Mouse (Mus musculus): Measurements from ENCODE around the gene Nr1i2. TPM values are rescaled to one million over a fixed set of nuclear protein-coding genes. Genes with fewer than 3 reads are reported as not detected.

The Nr1i2 gene
- polyA plus RNA-seq, 1 experiment from 2014 or later = 0.13 TPM

- 50% methylated on average over 5 of the region's 5 CpGs for WGBS (ENCODE audit: insufficient replicate concordance)
- H3K27ac ChIP-seq (ENCODE audit: low read depth, low read length) = no peak overlapping the region
- H3K4me1 ChIP-seq (ENCODE audit: control insufficient read depth, insufficient read depth, low read length) = no peaks in the 10 kb centered on the region
- no peaks in the 10 kb centered on the region for H3K9me3 ChIP-seq (replicated peaks; ENCODE audit: control insufficient read depth, low read length)
- H3K4me3 ChIP-seq (ENCODE audit: low read depth, low read length) = no peak overlapping the region
- H3K4me2 ChIP-seq = no peak overlapping the region
- no peaks in the 10 kb centered on the region for H3K27me3 ChIP-seq (ENCODE audit: control insufficient read depth, insufficient read depth, low read length)
- no peak for ATAC-seq (replicated peaks; ENCODE audit: insufficient number of reproducible peaks, low FRiP score, low TSS enrichment)
- no peaks in the 10 kb centered on the region for H3K36me3 ChIP-seq (ENCODE audit: control insufficient read depth, insufficient read depth, low read length)
- H3K9ac ChIP-seq (ENCODE audit: low read depth, low read length) = no peak overlapping the region
Observed at GRCm38 (mm10) chr16:38295349-38295930, 816 bp upstream of the Nr1i2 start.

DNA sequence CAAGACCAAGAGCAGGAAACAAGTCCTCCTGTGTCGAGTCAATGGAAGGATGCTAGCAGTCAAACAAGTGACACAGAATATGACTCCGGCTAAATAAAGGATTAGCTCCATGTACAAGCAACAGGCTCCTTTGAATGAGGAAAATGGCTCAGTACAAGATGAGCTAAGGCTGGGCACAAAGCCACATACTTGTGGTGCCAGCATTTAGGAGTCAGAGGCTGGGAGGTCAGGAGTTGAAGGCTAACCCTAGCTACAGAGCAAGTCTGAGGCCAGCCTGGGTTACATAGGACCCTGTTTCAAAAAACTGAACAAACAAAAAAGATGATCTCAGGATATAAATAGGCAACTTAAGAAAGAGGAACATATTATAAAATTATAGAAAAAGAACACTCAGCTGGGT, 4.5 kb downstream of the Nr1i2 start:
- Histone ChIP-seq H3K4me1 (ENCODE audit: control insufficient read depth, insufficient read depth, low read length) (no peaks in the 10 kb centered on the region; the same call in 1 of the 2 replicates), H3K4me2 (no peak overlapping the region), H3K9ac (ENCODE audit: low read depth, low read length) (no peak overlapping the region), H3K4me3 (ENCODE audit: low read depth, low read length) (no peak overlapping the region), H3K27me3 (ENCODE audit: control insufficient read depth, insufficient read depth, low read length) (no peaks in the 10 kb centered on the region), H3K9me3 (replicated peaks; ENCODE audit: control insufficient read depth, low read length) (no peaks in the 10 kb centered on the region), H3K27ac (ENCODE audit: low read depth, low read length) (no peak overlapping the region), H3K36me3 (ENCODE audit: control insufficient read depth, insufficient read depth, low read length) (no peaks in the 10 kb centered on the region)
- 64% methylated on average over 2 of the region's 2 CpGs for whole genome bisulfite sequencing (ENCODE audit: insufficient replicate concordance)
- ATAC-seq (replicated peaks; ENCODE audit: insufficient number of reproducible peaks, low FRiP score, low TSS enrichment) = no peak

GRCm38 (mm10) chr16:38288851-38289250, 5.8 kb downstream of the Nr1i2 start:
- Histone ChIP-seq H3K27me3 (ENCODE audit: control insufficient read depth, insufficient read depth, low read length) (no peaks in the 10 kb centered on the region), H3K4me2 (no peak overlapping the region), H3K27ac (ENCODE audit: low read depth, low read length) (no peak overlapping the region), H3K9me3 (replicated peaks; ENCODE audit: control insufficient read depth, low read length) (no peaks in the 10 kb centered on the region), H3K4me1 (ENCODE audit: control insufficient read depth, insufficient read depth, low read length) (no peaks in the 10 kb centered on the region; the same call in 1 of the 2 replicates), H3K9ac (ENCODE audit: low read depth, low read length) (no peak overlapping the region), H3K4me3 (ENCODE audit: low read depth, low read length) (no peak overlapping the region), H3K36me3 (ENCODE audit: control insufficient read depth, insufficient read depth, low read length) (no peaks in the 10 kb centered on the region)
- no peak for ATAC-seq (replicated peaks; ENCODE audit: insufficient number of reproducible peaks, low FRiP score, low TSS enrichment)
- 31% methylated on average over 6 of the region's 6 CpGs for WGBS (ENCODE audit: insufficient replicate concordance)

DNA sequence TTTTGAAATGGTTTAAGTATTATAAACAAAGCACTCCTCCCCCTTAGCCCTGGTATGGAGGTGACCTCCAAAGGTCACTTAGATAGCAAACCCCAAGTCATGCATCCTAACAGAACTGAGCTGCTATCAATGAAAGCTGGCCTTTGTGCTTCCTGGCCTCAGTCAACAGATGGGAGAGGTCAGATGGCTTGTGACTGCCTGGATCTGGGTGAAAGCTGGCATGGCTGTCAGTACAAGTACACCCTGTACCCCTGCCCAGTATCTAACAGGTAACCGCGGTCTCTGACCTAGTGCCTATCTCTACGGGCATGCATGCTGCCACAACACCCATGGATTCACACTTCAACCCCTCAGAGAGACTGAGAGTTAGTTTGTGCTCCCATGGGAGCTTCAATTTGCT, 6.9 kb downstream of the Nr1i2 start:
- Histone ChIP-seq H3K4me1 (ENCODE audit: control insufficient read depth, insufficient read depth, low read length) (no peaks in the 10 kb centered on the region; the same call in 1 of the 2 replicates), H3K4me3 (ENCODE audit: low read depth, low read length) (no peak overlapping the region), H3K4me2 (no peak overlapping the region), H3K9me3 (replicated peaks; ENCODE audit: control insufficient read depth, low read length) (no peaks in the 10 kb centered on the region), H3K27ac (ENCODE audit: low read depth, low read length) (no peak overlapping the region), H3K9ac (ENCODE audit: low read depth, low read length) (no peak overlapping the region), H3K36me3 (ENCODE audit: control insufficient read depth, insufficient read depth, low read length) (no peaks in the 10 kb centered on the region), H3K27me3 (ENCODE audit: control insufficient read depth, insufficient read depth, low read length) (no peaks in the 10 kb centered on the region)
- WGBS (ENCODE audit: insufficient replicate concordance) = 67% methylated on average over 3 of the region's 3 CpGs
- ATAC-seq (replicated peaks; ENCODE audit: insufficient number of reproducible peaks, low FRiP score, low TSS enrichment) = no peak

GRCm38 (mm10) chr16:38287357-38287756, 7.3 kb downstream of the Nr1i2 start:
- no peaks in the 10 kb centered on the region for H3K27me3 ChIP-seq (ENCODE audit: control insufficient read depth, insufficient read depth, low read length)
- H3K4me3 ChIP-seq (ENCODE audit: low read depth, low read length) = no peak overlapping the region
- no peaks in the 10 kb centered on the region; the same call in 1 of the 2 replicates for H3K4me1 ChIP-seq (ENCODE audit: control insufficient read depth, insufficient read depth, low read length)
- H3K9ac ChIP-seq (ENCODE audit: low read depth, low read length) = no peak overlapping the region
- no peak for ATAC-seq (replicated peaks; ENCODE audit: insufficient number of reproducible peaks, low FRiP score, low TSS enrichment)
- H3K27ac ChIP-seq (ENCODE audit: low read depth, low read length) = no peak overlapping the region
- H3K9me3 ChIP-seq (replicated peaks; ENCODE audit: control insufficient read depth, low read length) = no peaks in the 10 kb centered on the region
- WGBS (ENCODE audit: insufficient replicate concordance) = 68% methylated on average over 6 of the region's 6 CpGs
- no peak overlapping the region for H3K4me2 ChIP-seq
- H3K36me3 ChIP-seq (ENCODE audit: control insufficient read depth, insufficient read depth, low read length) = no peaks in the 10 kb centered on the region

DNA sequence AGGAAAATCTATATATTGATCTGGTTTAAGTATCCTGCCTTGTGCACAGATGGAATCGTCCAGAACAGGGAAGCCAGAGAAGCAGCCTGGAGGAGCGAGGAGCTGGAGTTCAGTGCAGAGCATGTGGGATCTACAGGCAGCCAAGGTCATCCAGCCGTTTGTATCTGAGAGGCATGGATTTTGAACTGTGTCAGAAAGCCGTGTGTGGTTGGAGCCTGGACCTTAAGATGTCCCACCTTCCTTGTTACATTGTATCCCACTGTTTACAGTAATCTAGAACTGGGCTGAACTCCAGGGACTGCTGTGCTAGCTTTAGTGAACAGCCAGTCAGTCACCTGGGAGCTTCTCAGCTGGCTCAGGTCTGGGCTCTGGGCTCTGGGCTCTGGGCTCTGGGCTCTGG, 8.1 kb downstream of the Nr1i2 start:
- no peak for ATAC-seq (replicated peaks; ENCODE audit: insufficient number of reproducible peaks, low FRiP score, low TSS enrichment)
- Histone ChIP-seq H3K4me2 (no peak overlapping the region), H3K9me3 (replicated peaks; ENCODE audit: control insufficient read depth, low read length) (no peaks in the 10 kb centered on the region), H3K9ac (ENCODE audit: low read depth, low read length) (no peak overlapping the region), H3K4me1 (ENCODE audit: control insufficient read depth, insufficient read depth, low read length) (no peaks in the 10 kb centered on the region; the same call in 1 of the 2 replicates), H3K27ac (ENCODE audit: low read depth, low read length) (no peak overlapping the region), H3K27me3 (ENCODE audit: control insufficient read depth, insufficient read depth, low read length) (no peaks in the 10 kb centered on the region), H3K36me3 (ENCODE audit: control insufficient read depth, insufficient read depth, low read length) (no peaks in the 10 kb centered on the region), H3K4me3 (ENCODE audit: low read depth, low read length) (no peak overlapping the region)
- 53% methylated on average over 4 of the region's 4 CpGs for WGBS (ENCODE audit: insufficient replicate concordance)

DNA sequence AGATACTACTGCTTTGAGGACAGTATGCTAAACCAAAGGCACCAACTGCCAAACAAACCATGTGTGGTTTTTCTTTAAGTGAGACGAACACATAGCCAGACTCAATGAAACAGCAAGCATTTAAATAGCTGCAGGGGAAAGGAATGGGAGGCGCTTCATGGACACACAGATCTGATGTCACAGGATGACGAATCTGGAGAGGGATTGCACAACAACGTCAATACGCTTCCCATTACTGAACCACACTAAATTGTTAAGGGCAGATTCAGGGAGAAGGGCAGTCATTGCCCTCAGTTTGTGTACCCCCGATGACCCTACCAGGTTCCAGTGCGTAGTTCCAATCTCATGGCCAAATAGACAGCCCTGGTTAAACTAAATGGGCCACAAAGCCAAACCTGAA, 8.8 kb downstream of the Nr1i2 start:
- H3K36me3 ChIP-seq (ENCODE audit: control insufficient read depth, insufficient read depth, low read length) = no peaks in the 10 kb centered on the region
- no peaks in the 10 kb centered on the region for H3K9me3 ChIP-seq (replicated peaks; ENCODE audit: control insufficient read depth, low read length)
- H3K9ac ChIP-seq (ENCODE audit: low read depth, low read length) = no peak overlapping the region
- ATAC-seq (replicated peaks; ENCODE audit: insufficient number of reproducible peaks, low FRiP score, low TSS enrichment) = no peak
- H3K27ac ChIP-seq (ENCODE audit: low read depth, low read length) = no peak overlapping the region
- H3K4me2 ChIP-seq = no peak overlapping the region
- H3K27me3 ChIP-seq (ENCODE audit: control insufficient read depth, insufficient read depth, low read length) = no peaks in the 10 kb centered on the region
- 79% methylated on average over 7 of the region's 7 CpGs for WGBS (ENCODE audit: insufficient replicate concordance)
- no peak overlapping the region for H3K4me3 ChIP-seq (ENCODE audit: low read depth, low read length)
- H3K4me1 ChIP-seq (ENCODE audit: control insufficient read depth, insufficient read depth, low read length) = no peaks in the 10 kb centered on the region; the same call in 1 of the 2 replicates

GRCm38 (mm10) chr16:38283300-38283699, 11.3 kb downstream of the Nr1i2 start:
- Histone ChIP-seq H3K27ac (ENCODE audit: low read depth, low read length) (no peak overlapping the region), H3K27me3 (ENCODE audit: control insufficient read depth, insufficient read depth, low read length) (no peaks in the 10 kb centered on the region), H3K4me2 (no peak overlapping the region), H3K36me3 (ENCODE audit: control insufficient read depth, insufficient read depth, low read length) (no peaks in the 10 kb centered on the region), H3K4me3 (ENCODE audit: low read depth, low read length) (no peak overlapping the region), H3K9me3 (replicated peaks; ENCODE audit: control insufficient read depth, low read length) (no peaks in the 10 kb centered on the region), H3K4me1 (ENCODE audit: control insufficient read depth, insufficient read depth, low read length) (no peaks in the 10 kb centered on the region), H3K9ac (ENCODE audit: low read depth, low read length) (no peak overlapping the region)
- 42% methylated on average over 3 of the region's 3 CpGs for WGBS (ENCODE audit: insufficient replicate concordance)
- no peak for ATAC-seq (replicated peaks; ENCODE audit: insufficient number of reproducible peaks, low FRiP score, low TSS enrichment)

- H3K9me3 ChIP-seq (replicated peaks; ENCODE audit: control insufficient read depth, low read length) = no peaks in the 10 kb centered on the region
Observed at GRCm38 (mm10) chr16:38282559-38283160, 12.0 kb downstream of the Nr1i2 start.

More at GRCm38 (mm10) chr16:38282559-38283160, 12.0 kb downstream of the Nr1i2 start:
- no peaks in the 10 kb centered on the region for H3K27me3 ChIP-seq (ENCODE audit: control insufficient read depth, insufficient read depth, low read length)
- no peaks in the 10 kb centered on the region for H3K4me1 ChIP-seq (ENCODE audit: control insufficient read depth, insufficient read depth, low read length)
- H3K9ac ChIP-seq (ENCODE audit: low read depth, low read length) = no peak overlapping the region
- no peak overlapping the region for H3K4me2 ChIP-seq
- no peaks in the 10 kb centered on the region for H3K36me3 ChIP-seq (ENCODE audit: control insufficient read depth, insufficient read depth, low read length)
- WGBS (ENCODE audit: insufficient replicate concordance) = 64% methylated on average over 7 of the region's 7 CpGs
- no peak overlapping the region for H3K4me3 ChIP-seq (ENCODE audit: low read depth, low read length)
- no peak for ATAC-seq (replicated peaks; ENCODE audit: insufficient number of reproducible peaks, low FRiP score, low TSS enrichment)
- no peak overlapping the region for H3K27ac ChIP-seq (ENCODE audit: low read depth, low read length)

All from heart, embryonic 11.5 days (tissue).